Mouse (Mus musculus): ENCODE measurements at regions not wholly inside any gene's neighbourhood (a gene's known extent, or its start where the extent isn't known, plus 50 kb on each side); places are given as distances from the start of the nearest gene placed in this dataset.

- no peak for DNase-seq (ENCODE audit: low spot score)
- intact Hi-C loops (cut with DNase I) = no loop called here
Measured at GRCm38 (mm10) chr2:45786787-45787186, 669.6 kb upstream of the Zeb2 start.

- DNase-seq (ENCODE audit: low spot score) = no peak
- intact Hi-C loops (cut with DNase I) = no loop called here
Measured at GRCm38 (mm10) chr2:45785684-45786083, 668.5 kb upstream of the Zeb2 start.

GRCm38 (mm10) chr2:45783634-45784412 lies 666.6 kb upstream of the Zeb2 start:
- intact Hi-C loops (cut with DNase I) = no loop called here
- no peak for DNase-seq (ENCODE audit: low spot score)

- intact Hi-C loops (cut with DNase I) = no loop called here
Measured at GRCm38 (mm10) chr2:45777466-45777865, 660.3 kb upstream of the Zeb2 start.

GRCm38 (mm10) chr2:45776485-45777135 lies 659.4 kb upstream of the Zeb2 start:
- DNase-seq (ENCODE audit: low spot score) = no peak
- intact Hi-C loops (cut with DNase I) = no loop called here

More at GRCm38 (mm10) chr2:45777466-45777865, 660.3 kb upstream of the Zeb2 start:
- no peak for DNase-seq (ENCODE audit: low spot score)

- no peak for DNase-seq (ENCODE audit: low spot score)
Measured at GRCm38 (mm10) chr2:45775691-45776090, 658.5 kb upstream of the Zeb2 start.

GRCm38 (mm10) chr2:45774416-45774815 lies 657.2 kb upstream of the Zeb2 start:
- intact Hi-C loops (cut with DNase I) = no loop called here
- DNase-seq (ENCODE audit: low spot score) = no peak

More at GRCm38 (mm10) chr2:45775691-45776090, 658.5 kb upstream of the Zeb2 start:
- intact Hi-C loops (cut with DNase I) = no loop called here

- no peak for DNase-seq (ENCODE audit: low spot score)
- intact Hi-C loops (cut with DNase I) = no loop called here
Measured at GRCm38 (mm10) chr2:45757176-45757575, 640.0 kb upstream of the Zeb2 start.

- intact Hi-C loops (cut with DNase I) = no loop called here
- no peak for DNase-seq (ENCODE audit: low spot score)
Measured at GRCm38 (mm10) chr2:45756395-45756794, 639.2 kb upstream of the Zeb2 start.

GRCm38 (mm10) chr2:45751746-45752145 lies 634.6 kb upstream of the Zeb2 start:
- DNase-seq (ENCODE audit: low spot score) = no peak
- intact Hi-C loops (cut with DNase I) = no loop called here

- DNase-seq (ENCODE audit: low spot score) = no peak
- intact Hi-C loops (cut with DNase I) = no loop called here
Measured at GRCm38 (mm10) chr2:45749379-45749778, 632.2 kb upstream of the Zeb2 start.

- intact Hi-C loops (cut with DNase I) = no loop called here
- DNase-seq (ENCODE audit: low spot score) = peak; percentile 5
Measured at GRCm38 (mm10) chr2:45747263-45748236, 630.4 kb upstream of the Zeb2 start.

GRCm38 (mm10) chr2:45746606-45747005 lies 629.4 kb upstream of the Zeb2 start:
- intact Hi-C loops (cut with DNase I) = no loop called here
- no peak for DNase-seq (ENCODE audit: low spot score)

- DNase-seq (ENCODE audit: low spot score) = no peak
- intact Hi-C loops (cut with DNase I) = no loop called here
Measured at GRCm38 (mm10) chr2:45736278-45736677, 619.1 kb upstream of the Zeb2 start.

- intact Hi-C loops (cut with DNase I) = no loop called here
Measured at GRCm38 (mm10) chr2:45713997-45714396, 596.8 kb upstream of the Zeb2 start.

GRCm38 (mm10) chr2:45707026-45707425 lies 589.8 kb upstream of the Zeb2 start:
- intact Hi-C loops (cut with DNase I) = no loop called here
- DNase-seq (ENCODE audit: low spot score) = no peak

More at GRCm38 (mm10) chr2:45713997-45714396, 596.8 kb upstream of the Zeb2 start:
- DNase-seq (ENCODE audit: low spot score) = no peak

GRCm38 (mm10) chr2:45702511-45702910 lies 585.3 kb upstream of the Zeb2 start:
- intact Hi-C loops (cut with DNase I) = no loop called here
- no peak for DNase-seq (ENCODE audit: low spot score)

GRCm38 (mm10) chr2:45700578-45700977 lies 583.4 kb upstream of the Zeb2 start:
- no peak for DNase-seq (ENCODE audit: low spot score)
- intact Hi-C loops (cut with DNase I) = no loop called here

- intact Hi-C loops (cut with DNase I) = no loop called here
- DNase-seq (ENCODE audit: low spot score) = no peak
Measured at GRCm38 (mm10) chr2:45693291-45694020, 576.3 kb upstream of the Zeb2 start.

- DNase-seq (ENCODE audit: low spot score) = no peak
- intact Hi-C loops (cut with DNase I) = no loop called here
Measured at GRCm38 (mm10) chr2:45692819-45693218, 575.6 kb upstream of the Zeb2 start.
